Mouse (Mus musculus): ENCODE data around the gene 1700028P14Rik.
"Not testable (repeated sequence)": the region's sequence is repeated elsewhere in the genome, so short reads cannot be mapped to it uniquely, and the experiment has no call there.

Gene 1700028P14Rik

DNA sequence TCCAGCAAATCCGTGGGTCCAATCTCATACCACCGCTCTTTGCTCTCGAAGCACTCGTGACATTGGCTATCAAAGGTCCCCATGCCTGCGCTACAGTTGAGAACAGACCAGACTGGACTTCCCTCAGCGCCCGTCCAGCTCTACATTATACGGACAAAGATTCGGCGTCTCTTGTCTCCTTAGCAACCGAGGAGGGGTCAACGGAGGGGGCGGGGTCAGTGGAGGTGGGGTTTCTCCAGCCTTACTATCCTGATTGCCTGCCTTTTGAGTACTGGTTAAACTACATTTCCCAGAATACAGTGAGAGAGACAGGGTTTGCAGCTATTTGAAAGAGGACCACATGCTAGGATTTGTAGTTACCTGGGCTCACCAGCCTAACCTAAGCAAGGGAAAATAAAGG is at the start of gene 1700028P14Rik:
Gene 1700028P14Rik, minus strand, starts transcription at position 169 of the 400 bp plus-strand sequence.
- peak; percentile 74 for DNase-seq (ENCODE audit: low read depth, low spot score)

DNA sequence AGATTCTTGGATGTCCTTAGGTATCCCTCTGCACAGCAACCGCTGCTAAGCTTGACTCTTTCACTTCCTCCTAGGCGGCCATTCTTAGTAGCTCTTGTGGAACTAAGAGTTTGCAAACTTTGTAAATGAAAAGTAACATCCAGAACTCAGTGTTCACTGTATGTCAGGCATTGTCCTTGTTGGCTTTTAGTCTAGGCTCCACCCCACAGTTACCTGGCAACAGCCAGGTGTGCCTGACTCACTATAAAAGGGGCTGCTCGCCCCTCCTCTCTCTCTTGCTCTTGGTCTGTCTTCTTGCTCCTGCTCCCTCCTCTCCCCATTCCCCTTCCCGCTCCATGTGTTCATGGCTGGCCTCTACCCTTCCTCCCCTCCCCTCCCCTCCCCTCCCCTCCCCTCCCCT is 46.5 kb upstream of the 1700028P14Rik start:
- DNase-seq (ENCODE audit: low read depth, low spot score): no peak

DNA sequence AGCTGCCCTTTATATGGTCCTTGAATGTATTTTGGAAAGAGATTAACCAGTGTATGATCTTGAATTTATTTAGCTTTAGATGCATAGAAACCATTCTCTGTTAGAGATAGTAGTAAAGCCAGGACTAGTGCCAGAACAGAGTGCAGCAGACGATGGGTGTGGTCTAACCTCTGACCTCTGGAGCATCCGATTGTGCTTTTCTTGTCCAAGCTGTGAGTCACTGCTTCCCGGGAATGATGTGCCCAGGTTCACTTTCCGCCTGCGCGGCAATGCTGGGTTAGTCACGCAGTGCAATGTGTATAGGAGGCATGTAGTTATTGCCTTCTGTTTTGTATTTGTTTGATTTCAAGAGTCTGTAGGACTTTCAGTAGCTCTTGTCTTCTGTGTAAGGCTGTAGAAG is 45.8 kb upstream of the 1700028P14Rik start:
- no peak for DNase-seq (ENCODE audit: low read depth, low spot score)

DNA sequence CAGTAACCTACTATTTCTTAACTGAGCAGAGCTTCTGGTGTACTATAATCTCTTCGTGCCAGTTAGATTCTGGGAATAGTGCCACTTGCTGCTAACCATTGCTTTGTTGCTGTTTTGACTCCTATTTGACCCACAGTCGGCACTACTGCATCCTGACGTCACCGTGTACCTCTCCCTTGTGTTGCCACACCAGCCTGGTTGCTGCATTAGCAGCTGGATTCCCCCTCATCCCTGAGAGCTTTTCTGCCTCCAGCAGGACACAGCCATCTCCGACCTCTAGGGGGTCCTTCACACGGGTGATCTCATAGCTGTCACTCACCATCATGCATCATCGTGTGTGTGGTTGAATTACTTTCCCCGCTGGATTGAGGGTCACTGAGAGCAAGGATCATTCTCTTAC is 45.2 kb upstream of the 1700028P14Rik start:
- peak; percentile 15 for DNase-seq (ENCODE audit: low read depth, low spot score)

DNA sequence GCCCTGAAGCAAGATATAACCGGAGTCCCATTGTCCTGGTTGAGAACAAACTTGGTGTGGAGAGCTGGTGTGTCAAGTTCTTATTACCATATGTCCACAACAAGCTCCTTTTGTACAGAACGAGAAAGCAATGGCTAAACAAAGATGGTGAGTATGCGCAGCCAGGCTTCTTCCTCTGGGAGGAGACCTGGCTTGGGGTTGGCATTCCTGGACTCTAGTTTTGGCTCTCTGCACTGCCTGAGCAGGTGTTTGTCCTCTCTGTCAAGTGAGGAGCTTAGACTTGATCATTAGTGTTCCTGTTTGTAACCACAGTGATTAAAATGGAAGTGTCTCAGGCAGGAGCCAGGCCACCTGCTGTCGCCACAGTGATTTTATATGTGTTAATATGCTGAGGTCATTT is 41.7 kb upstream of the 1700028P14Rik start:
- no peak for DNase-seq (ENCODE audit: low read depth, low spot score)

DNA sequence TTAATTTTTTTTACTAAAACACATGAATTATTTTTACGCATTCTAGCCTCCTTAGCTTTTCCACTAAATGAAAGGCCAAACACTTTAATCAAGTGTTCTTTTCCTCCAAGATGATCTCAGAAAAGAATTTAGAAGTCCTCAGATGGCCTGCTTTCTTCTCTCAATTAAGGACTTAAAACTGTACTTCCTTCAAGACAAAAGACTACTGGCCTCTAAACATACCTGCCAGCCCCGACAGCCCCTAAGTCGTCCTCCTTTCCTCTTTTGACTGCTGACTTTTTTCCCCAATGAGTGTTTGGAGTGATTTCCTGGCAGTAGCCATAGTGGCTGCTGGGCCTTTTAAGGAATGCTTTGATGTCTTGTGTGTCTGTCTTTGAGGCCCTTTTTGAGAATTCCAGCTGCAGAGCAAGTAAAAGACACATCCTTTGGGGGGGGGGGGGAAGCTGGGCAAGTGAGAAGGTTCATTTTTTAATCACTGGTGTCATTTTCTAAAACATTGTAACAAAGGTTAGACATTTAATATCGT is 35.9 kb upstream of the 1700028P14Rik start:
- peak; percentile 65 for DNase-seq (ENCODE audit: low read depth, low spot score)

DNA sequence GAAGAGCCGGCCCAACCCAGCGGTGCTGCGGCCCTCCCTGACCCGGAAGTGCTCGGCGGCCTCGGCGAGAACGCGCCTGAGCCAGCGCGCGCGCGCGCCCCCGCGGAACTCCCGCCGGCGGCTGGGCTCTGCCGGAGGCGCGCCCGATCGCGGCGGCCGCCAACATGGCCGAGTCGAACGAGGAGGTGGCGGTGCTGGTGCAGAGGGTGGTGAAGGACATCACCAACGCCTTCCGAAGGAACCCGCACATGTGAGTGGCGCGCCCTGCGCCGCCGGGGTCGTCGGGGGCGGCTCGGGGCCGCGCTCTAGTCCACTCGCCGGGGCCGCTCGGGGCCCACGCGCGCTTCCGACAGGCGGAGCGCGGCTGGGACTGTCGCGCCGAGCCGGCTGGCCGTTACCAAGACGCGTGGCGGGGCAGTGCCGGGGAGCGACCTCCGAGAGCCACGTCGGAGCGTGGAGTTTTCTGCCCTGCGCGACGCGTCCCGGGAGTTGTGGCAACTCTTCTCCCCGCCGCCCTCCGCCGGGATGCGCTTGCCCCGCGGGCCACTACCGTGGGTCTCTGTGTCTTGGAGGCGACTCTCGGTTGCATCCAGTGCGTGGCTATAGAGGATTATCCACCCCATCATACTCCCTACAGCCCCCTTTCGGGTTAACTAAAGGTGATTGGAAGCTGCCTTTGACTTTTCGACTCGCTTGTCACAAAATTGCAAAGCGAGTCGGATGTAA is 34.8 kb upstream of the 1700028P14Rik start, which contains the start of gene Ptar1:
Gene Ptar1, plus strand, starts transcription at position 134 of the 726 bp plus-strand sequence.
- DNase-seq (ENCODE audit: low read depth, low spot score): peak; percentile 93

DNA sequence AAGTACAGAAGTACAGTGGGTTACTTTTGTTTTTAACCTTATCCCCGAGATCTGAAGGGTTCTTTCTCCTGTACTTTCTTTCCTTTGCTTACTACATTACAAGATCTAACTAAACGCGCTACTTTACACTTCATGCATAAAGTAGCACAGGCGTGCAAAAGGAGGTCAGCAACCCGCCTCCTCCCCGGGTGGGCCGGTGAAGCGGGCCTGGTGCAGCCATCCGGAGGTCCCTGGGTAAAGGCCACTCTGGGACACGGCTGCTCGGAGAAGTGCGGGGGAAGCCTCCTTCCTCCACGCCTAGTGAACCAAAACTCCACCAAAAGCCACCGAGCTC is 34.3 kb upstream of the 1700028P14Rik start:
- DNase-seq (ENCODE audit: low read depth, low spot score): no peak

DNA sequence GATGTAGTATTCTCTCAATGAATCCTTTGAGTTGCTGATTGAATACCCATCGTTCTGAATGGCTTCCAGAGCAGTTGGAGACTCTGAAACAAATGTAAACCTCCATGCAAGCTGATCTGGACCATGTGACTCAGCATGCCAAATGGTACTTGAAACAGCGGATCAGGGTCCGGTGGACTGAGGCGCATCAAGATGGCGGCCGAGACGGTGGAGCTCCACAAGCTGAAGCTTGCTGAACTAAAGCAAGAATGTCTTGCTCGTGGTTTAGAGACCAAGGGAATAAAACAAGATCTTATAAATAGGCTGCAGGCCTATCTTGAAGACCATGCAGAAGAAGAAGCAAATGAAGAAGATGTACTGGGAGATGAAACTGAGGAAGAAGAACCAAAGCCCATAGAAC is 23.0 kb upstream of the 1700028P14Rik start:
- DNase-seq (ENCODE audit: low read depth, low spot score): not testable (repeated sequence)

DNA sequence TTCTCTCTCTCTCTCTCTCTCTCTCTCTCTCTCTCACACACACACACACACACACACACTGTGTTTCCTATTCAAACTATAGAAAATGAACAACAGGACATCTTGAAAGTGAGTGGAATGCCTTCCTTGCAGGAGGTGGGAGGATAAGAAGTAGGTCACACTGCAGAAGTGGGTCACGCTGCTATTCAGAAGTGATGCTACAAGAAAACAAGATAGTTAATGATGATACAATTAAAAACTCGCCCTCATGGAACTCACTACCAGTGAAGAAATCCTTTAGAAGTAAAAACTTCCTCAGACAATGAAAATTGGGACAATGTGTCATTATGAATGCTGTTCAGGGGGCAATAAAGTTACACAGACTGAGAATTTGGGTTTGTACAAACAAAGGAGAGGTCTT is 20.4 kb upstream of the 1700028P14Rik start:
- no peak for DNase-seq (ENCODE audit: low read depth, low spot score)

DNA sequence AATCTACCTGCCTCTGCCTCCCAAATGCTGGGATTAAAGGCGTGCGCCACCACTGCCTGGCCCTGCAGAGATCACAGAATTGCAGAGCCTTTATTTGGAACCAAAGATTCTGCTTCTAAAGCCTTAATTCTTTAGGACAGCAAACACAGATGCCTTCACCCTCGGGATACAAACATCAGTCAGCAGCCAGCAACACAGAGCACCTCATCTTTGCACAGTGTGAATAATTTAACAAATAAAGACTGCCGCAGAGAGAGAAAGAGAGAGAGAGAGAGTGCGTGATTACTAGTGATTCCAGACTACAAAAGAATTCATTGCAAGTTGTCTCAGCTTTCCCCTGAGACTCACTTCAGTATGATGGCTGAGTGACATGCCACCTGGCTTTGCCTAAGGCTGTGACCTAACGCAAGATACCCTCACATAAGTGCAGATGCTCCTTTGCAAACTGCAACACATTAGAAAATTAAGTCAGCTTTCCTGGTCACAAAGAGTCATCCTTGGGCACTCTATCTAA is 15.6 kb upstream of the 1700028P14Rik start:
- no peak for DNase-seq (ENCODE audit: low read depth, low spot score)

DNA sequence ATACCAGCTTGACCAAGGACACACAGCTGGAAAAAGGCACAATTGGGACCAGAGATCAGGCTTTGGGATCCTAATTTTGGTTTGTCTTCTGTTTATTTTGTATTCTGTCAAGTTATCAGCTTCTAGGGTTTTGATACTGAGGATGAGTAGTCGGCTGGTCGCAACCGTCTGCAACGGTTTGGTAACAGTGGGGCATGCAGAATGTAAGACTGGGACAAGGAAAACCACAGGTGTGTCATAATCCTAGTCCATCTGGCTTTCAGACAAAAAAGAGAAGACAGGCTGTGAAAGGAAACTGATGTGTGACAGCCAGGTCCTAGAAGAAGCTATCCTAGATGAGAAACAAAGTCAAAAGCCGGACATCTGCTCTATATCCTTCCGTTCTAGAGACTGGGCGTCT is 11.5 kb upstream of the 1700028P14Rik start:
- DNase-seq (ENCODE audit: low read depth, low spot score): no peak

DNA sequence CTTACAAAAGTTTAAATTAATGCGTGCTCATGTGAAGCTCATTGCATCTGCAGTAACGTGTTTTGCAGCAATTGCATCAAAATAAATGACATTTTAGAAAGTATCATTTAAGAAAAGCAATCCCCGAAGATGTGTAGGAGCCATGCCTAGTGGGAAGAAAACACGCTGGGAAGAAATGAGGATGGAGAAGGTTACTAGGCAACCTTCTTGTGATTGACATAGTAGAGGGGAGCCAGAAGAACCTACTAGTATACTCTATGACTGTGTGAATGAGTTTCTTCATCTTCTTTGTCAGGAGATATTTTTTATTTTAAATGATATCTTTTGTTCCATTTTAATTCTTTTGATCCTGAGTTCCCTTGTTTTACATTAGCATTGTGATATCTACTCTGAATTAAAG is 5.7 kb upstream of the 1700028P14Rik start:
- no peak for DNase-seq (ENCODE audit: low read depth, low spot score)

DNA sequence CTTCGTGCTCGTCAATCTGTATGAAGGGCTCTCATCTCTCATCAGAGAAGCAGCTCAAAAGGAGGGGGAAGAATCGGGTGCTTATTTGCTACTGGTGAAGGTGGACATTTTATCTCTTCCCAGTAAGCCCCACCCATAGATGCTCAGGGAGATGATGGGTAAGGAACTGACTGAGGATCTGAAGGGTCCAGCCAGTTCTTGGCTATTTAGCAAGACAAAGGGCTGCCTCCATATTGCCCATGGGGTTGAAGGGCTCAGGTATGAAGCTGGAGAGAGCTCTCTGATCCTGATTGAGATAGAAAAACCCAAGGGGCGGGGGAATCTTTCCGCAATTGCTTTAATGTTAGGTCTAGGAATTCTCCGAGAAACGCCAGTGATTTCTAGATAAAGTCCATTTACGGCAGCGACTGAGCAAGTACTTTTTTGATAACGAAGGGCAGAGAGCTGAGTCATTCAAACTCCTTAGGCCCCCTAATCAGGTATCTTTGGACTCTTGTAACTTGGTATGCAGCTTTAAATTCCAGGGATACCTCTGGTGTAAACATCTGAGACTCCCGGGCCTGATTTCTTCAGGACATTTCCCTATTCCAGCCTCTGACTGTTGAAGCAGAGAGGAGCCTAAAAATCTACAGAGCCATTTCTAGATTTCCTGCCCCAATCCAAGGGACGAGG is 4.8 kb upstream of the 1700028P14Rik start:
- DNase-seq (ENCODE audit: low read depth, low spot score): no peak

DNA sequence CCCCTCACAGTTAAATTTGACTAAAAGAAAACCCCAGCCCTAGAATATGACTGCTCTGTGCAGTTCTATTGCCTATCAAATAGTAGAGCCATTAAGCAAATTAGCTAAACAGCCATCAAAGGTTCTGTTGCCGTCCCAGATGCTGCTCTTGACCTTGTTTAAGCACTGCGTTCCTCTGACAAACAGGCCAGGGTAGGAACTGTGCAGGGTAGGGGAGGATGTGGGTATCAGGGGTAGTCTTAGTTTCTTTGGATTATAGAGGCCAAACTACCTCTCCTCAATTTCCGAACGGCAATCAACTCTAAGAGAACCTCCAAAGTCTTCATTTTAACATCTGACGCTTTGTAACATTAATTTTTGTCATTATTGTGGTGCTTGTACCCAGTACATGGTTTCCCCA is 542 bp upstream of the 1700028P14Rik start:
- DNase-seq (ENCODE audit: low read depth, low spot score): no peak

DNA sequence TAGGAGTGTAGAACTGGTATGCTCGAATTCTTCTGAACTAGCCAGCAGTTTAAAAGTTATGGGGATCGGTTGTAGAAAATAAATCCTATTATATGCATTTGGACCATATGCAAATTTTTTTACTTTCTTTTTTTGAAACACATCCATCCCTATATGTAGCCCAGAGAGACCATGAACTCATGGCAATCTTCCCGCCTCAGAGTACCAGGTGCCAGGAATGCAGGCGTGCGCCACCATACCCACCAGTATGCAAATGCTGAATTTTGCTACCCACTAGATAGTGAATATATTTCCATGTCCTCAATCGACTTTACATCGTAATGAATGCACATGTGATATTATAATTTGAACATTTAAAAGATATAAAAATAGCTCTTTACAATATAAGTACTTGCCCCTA is 5.3 kb downstream of the 1700028P14Rik start:
- DNase-seq (ENCODE audit: low read depth, low spot score): no peak

DNA sequence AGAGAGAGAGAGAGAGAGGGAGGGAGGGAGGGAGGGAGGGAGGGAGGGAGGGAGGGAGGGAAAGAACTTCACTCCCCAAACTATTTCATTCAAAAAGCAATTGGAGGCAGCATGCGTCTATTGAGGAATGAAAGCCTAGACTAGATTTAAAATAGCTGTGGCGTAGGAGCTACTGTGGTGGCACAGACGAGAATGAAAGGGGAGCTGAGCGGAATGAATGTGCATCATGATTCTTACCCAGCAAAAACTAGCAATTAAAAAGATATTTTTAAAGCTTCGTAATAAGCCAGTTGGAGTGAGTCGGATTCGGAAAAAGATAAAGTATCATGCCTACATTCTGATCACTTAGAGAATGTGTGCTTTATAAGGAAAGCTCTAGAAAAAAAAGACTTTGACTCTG is 7.3 kb downstream of the 1700028P14Rik start:
- DNase-seq (ENCODE audit: low read depth, low spot score): no peak

DNA sequence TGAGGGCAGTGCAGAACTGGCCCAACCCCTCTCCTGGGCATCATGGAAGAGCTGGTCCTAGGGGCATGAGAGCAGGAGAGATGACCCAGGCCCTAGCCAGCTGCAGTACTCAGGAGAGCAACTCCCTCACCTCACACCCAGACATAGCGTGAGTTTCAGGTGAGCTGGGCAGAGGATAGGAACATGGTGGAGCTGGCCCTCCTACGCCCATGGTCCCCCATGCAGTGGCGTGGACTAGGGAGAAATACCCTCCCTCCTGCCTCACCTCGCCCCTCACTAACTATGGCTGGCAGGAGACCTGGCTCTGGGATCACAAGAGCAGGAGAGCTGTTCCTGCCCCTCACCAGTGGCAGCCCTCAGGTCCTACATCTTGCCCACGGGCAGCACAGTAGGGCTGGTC is 8.8 kb downstream of the 1700028P14Rik start:
- no peak for DNase-seq (ENCODE audit: low read depth, low spot score)

DNA sequence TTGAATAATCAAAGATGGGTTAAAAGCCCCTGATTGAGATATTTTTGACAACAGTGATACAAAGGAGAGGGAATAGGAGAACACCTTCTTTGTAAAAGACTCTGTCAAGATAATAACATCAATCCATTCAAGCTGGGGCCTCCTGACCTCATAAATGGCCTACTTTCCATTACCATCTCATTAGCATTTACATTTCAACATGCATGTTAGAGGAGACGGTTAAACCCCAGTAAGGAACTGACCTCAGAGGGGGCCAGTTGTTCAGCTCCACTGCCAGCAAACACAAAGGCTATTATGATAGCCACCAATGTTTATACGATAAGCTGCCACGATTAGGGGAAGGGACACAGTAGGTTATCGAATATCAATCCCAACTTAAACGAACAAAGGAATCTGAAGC is 15.8 kb downstream of the 1700028P14Rik start:
- DNase-seq (ENCODE audit: low read depth, low spot score): peak; percentile 10

DNA sequence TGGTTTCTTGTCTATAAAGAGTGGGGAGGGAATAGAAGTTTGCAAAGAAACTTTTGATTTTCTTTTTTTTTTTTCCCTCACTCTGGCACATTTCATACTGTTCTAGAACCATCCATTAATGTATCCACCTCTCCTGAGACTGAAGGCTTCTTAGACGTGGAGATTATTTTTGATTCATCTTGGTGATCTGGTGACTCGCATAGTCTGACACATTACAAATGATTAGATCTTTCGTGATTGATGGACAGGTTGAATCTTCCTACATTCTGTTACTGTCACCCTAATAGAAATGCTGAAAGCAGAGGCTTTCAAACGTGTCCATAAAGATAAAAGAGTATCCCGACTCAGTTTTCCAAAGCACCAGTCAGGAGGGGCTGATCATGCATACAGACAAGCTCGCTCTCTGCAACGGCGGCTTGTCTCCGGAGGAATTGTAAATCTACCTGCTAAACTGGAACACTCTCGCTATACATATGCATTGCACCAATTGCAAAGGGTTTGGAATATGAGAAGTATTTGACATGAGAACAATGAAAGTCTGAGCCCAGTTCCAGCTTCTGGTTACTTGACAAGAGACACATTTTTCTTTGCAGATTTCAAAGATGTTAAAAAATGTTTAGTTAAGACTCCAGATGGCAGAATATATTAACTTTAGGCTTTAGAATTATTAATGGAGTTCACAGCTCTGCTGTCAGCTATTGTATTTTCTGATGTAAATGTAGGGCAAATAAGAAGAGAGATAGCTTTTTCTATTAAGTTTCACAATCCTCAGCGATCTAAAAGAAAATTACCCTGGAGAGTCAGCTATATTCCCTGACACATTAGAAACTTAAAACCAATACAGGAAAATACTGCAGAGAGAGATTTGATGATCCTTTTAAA is 20.8 kb downstream of the 1700028P14Rik start:
- no peak for DNase-seq (ENCODE audit: low read depth, low spot score)

DNA sequence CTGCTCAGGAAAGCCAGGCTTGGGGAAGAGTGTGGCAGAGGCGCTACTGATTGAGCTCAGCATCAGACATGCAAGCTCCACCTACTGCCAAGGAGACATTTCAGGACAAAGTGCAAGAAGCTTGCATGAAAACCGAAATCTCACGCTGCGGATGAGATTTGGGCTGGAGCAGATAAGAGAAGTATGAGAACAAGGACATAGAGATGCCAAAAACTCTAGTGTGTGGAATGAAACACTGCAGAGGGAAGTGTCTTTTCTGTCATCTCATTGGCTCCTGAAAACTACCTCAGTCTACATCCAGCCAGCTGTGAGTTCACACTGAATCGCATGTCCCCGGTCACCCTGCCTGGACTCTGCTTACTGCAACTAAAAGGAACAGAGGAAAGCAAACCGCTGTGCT is 38.3 kb downstream of the 1700028P14Rik start:
- no peak for DNase-seq (ENCODE audit: low read depth, low spot score)

DNA sequence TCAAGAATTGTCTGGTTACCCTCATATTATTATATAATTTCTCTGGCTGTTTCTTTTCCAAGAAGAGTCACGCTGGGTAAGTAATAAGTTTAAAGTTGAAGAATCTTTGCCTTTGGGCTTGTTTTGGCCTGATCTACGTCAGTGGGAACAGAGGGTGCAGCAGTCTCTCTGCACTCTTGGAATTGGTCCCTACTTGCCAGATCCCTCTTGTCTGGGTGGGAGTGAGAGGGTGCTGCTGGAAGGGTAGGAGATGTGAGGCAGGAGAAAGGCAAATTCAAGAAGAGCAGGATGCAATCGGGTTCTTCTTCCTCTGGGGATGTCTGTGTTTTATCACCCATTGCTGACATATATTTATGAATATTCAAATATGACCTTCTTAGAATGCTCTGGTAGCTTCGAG is 42.9 kb downstream of the 1700028P14Rik start:
- no peak for DNase-seq (ENCODE audit: low read depth, low spot score)
